Mouse (Mus musculus) megakaryocyte, embryonic 14.5 days (primary cell): ENCODE results near the gene Krtap12-1. TPM values are rescaled to one million over a fixed set of nuclear protein-coding genes. Genes with fewer than 3 reads are reported as not detected.
"Not testable (repeated sequence)": the region's sequence is repeated elsewhere in the genome, so short reads cannot be mapped to it uniquely, and the experiment has no call there.

Source experiments
- H3K27me3 ChIP-seq: replicated peaks from 2 replicates; pipeline ENCODE3; 2012; ENCODE audit warnings: inconsistent platforms
- H3K36me3 ChIP-seq: replicated peaks from 2 replicates; pipeline ENCODE3; 2012; ENCODE audit warnings: low read length, inconsistent platforms, mixed read lengths
- H3K4me1 ChIP-seq: 2 replicates; pipeline ENCODE4 v1.6.1; 2012; ENCODE audit warnings: inconsistent platforms
- H3K4me3 ChIP-seq: replicated peaks from 2 replicates; pipeline ENCODE3; 2012; ENCODE audit warnings: moderate library complexity, mild to moderate bottlenecking, inconsistent platforms
- H3K9me3 ChIP-seq: 2 replicates; pipeline ENCODE4 v1.6.1; 2012; ENCODE audit warnings: inconsistent platforms
- FLI1 ChIP-seq: IDR thresholded peaks from 2 replicates; pipeline ENCODE4 v1.6.1; 2012; ENCODE audit warnings: low read length, inconsistent platforms, mixed read lengths
- GATA1 ChIP-seq: IDR thresholded peaks from 3 replicates; pipeline ENCODE4 v1.6.1; 2012; ENCODE audit warnings: mixed read lengths, low read length, inconsistent platforms, borderline replicate concordance
- polyA plus RNA-seq: library from polyadenylated mRNA; stranded (reverse); fragments of >175 nt; gene quantifications from 2 replicates; pipeline ENCODE4 v1.2.3, GENCODE M21; 2012; ENCODE audit warnings: low replicate concordance; ENCODE audit not compliant: insufficient read depth

The Krtap12-1 gene
- polyA plus RNA-seq, 1 experiment, result not detected

DNA sequence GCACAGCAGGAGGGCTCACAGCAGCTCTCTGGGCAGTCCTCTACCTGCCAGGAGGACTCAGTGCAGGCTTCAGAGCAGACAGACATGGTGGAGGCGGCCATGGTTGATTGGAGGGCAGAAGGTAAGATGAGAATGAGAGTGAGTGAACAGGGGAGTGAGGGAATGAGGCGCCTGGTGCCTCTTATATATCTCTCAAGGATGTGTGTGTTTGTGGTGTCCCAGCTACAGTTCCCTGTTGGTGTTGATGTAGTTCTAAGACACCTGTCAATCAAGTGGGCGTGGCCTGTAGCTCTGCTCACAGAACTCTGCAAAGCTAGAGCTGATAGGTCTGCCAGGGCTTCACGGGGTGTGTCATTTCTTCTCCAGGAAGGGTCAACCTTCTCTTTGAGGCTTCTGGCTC, 23.3 kb upstream of the Krtap12-1 start, which contains the start of gene Gm9508:
Gene Gm9508 (minus strand): TSS at position 101 of the 400 bp plus-strand sequence.
- H3K36me3 ChIP-seq, result no peaks in the 10 kb centered on the region
- H3K27me3 ChIP-seq, result peaks cover 59% of the 10 kb centered on the region
- TF ChIP-seq GATA1, result no peak
- no peak for TF ChIP-seq FLI1
- no peaks in the 10 kb centered on the region; the same call in 1 of the 2 replicates for H3K4me1 ChIP-seq
- peaks cover 22% of the 10 kb centered on the region for H3K9me3 ChIP-seq
- H3K4me3 ChIP-seq, result no peak within 1 kb of the TSS

DNA sequence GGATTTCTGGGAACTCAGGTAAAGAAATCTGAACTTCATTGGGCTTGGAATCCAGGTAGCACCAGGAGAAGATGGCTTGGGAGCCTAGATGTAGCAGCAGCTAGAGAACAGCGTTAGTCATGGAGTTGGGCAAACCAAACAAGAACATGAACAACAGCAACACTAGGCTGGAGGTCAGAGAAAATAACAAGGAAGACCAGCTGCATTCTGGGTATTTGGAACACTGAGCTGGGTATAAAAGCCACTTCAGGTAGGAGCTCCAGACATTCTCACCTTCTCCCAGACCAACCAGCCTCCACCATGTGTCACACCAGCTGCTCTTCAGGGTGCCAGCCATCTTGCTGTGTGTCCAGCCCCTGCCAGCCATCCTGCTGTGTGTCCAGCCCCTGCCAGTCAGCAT, 14.1 kb upstream of the Krtap12-1 start, which contains the start of gene Gm10272:
Gene Gm10272 (plus strand): TSS at position 301 of the 400 bp plus-strand sequence.
- TF ChIP-seq FLI1 (no peak), GATA1 (no peak)
- Histone ChIP-seq H3K4me1 (peaks cover 16% of the 10 kb centered on the region), H3K4me3 (peak within 1 kb of the TSS; percentile 42), H3K9me3 (peaks cover 23% of the 10 kb centered on the region), H3K36me3 (no peaks in the 10 kb centered on the region), H3K27me3 (peaks cover 42% of the 10 kb centered on the region)

DNA sequence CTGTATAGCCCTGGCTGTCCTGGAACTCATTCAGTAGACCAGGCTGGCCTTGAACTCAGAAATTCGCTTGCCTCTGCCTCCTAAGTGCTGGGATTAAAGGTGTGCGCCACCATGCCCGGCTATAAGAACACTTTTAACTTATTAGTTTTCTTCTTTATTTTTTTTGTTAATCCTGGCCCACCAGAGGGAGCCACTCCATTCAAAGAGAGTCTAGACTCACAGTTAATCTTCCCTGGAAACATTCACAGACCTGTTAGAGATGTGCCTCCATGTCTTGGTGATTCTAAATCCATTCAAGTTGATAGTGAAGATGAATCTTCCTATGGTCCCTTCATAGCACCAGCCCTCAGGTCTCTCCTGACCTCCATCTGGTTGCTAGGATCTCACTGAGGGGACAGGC, 10.6 kb upstream of the Krtap12-1 start:
- H3K36me3 ChIP-seq, result no peaks in the 10 kb centered on the region
- peaks cover 54% of the 10 kb centered on the region for H3K27me3 ChIP-seq
- H3K4me3 ChIP-seq, result no peak overlapping the region
- peaks cover 16% of the 10 kb centered on the region for H3K9me3 ChIP-seq
- peaks cover 27% of the 10 kb centered on the region for H3K4me1 ChIP-seq
- TF ChIP-seq GATA1, result no peak
- no peak for TF ChIP-seq FLI1

DNA sequence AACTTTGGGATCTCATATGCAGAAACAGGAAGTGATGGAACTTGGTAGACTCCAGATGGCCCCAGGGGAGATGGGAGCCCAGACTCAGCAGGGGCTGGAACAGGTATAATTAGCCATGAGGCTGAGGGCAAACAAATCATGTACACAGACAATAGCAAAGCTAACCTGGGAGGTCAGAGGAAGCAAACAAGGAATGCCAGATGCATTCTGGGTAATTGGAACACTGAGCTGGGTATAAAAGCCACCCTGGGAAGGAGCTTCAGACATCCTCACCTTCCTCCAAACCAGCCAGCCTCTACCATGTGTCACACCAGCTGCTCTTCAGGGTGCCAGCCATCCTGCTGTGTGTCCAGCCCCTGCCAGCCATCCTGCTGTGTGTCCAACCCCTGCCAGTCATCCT, 9.2 kb upstream of the Krtap12-1 start, which contains the start of gene Gm10024:
Gene Gm10024 (plus strand): TSS at position 301 of the 400 bp plus-strand sequence.
- H3K27me3 ChIP-seq, result peaks cover 49% of the 10 kb centered on the region
- H3K4me3 ChIP-seq, H3K36me3 ChIP-seq: not testable (repeated sequence)
- H3K4me1 ChIP-seq, result peaks cover 27% of the 10 kb centered on the region
- H3K9me3 ChIP-seq, result peaks cover 15% of the 10 kb centered on the region

DNA sequence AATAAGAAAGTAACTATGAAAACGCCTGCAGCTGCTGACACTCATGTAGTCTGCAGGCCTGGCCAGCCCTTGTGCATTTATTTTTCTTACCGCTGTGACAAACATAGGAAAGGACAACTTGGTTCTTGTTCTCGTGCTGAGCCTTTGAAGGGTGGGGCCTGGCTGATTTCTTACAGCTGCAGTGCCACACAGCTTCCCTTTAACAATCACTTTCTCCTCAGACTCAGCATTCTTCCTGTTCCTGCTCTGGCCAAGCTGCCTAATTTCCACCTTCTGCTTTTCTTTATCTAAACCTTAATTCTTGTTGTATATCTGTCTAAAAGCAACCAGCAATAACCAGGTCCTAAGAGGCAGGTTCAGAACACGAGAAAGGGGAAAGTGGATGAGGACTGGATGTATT, 6.7 kb upstream of the Krtap12-1 start:
- H3K36me3 ChIP-seq, result no peaks in the 10 kb centered on the region
- peaks cover 9% of the 10 kb centered on the region for H3K9me3 ChIP-seq
- H3K27me3 ChIP-seq, result peaks cover 42% of the 10 kb centered on the region
- TF ChIP-seq GATA1 (no peak), FLI1 (no peak)
- no peak overlapping the region for H3K4me3 ChIP-seq
- peaks cover 11% of the 10 kb centered on the region for H3K4me1 ChIP-seq

DNA sequence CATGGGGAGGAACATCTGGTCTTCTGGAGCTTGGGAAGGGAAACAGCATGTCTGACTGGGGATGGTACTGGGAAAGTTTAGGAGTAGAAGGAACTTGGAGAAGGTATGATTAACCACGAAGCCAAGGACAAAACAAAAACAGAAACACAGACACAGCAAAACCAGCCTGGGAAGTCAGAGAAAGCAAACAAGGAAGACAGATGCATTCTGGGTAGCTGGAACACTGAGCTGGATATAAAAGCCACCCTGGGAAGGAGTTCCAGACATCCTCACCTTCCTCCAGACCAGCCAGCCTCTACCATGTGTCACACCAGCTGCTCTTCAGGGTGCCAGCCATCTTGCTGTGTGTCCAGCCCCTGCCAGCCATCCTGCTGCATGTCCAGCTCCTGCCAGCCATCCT, 4.9 kb upstream of the Krtap12-1 start, which contains the start of gene Gm10142:
Gene Gm10142 (plus strand): TSS at position 301 of the 400 bp plus-strand sequence.
- peaks cover 11% of the 10 kb centered on the region for H3K4me1 ChIP-seq
- no peak within 1 kb of the TSS for H3K4me3 ChIP-seq
- H3K27me3 ChIP-seq, result peaks cover 47% of the 10 kb centered on the region
- peaks cover 12% of the 10 kb centered on the region for H3K9me3 ChIP-seq
- H3K36me3 ChIP-seq, result no peaks in the 10 kb centered on the region
- TF ChIP-seq FLI1 (no peak), GATA1 (no peak)

DNA sequence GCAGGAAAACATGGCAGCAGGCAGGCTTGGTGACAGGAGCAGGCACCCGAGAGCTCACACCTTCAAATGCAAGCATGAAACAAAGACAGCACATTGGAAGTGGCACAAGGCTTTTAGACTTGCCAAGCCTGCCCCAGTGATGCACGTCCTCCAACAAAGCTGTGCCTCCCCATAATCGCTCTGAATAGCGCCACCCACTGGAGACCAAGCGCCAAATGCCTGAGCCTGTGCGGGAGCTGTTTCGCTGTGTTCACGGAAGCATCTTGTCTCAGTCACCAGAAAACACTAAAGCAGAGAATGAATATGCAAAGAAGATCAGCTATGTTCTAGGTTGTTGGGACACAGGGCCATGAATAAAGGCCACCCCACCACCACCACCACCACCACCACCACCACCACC, 4.5 kb downstream of the Krtap12-1 start:
- Histone ChIP-seq H3K4me1 (no peaks in the 10 kb centered on the region), H3K36me3 (no peaks in the 10 kb centered on the region), H3K4me3 (no peak overlapping the region), H3K9me3 (0 out of 2 replicates have a peak, but pooled peaks cover 4% of the 10 kb centered on the region), H3K27me3 (peaks cover 27% of the 10 kb centered on the region)
- no peak for TF ChIP-seq GATA1
- TF ChIP-seq FLI1, result no peak

DNA sequence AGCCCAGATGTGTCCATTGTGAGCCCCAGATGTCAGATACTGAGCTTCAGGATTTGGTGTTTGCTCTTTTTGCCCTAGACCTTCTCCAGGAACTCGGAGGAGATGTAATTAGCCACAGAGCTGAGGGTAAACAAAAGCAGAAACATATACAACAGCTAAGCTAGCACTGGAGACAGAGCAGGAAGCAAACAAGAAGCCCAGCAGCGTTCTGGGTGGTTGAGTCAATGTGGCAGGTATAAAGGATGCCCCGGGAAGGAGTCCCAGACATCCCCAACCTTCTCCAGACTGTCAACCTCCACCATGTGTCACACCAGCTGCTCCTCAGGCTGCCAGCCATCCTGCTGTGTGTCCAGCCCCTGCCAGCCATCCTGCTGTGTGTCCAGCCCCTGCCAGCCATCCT, 5.8 kb downstream of the Krtap12-1 start, which contains the start of gene Gm10100:
Gene Gm10100 (plus strand): TSS at position 301 of the 400 bp plus-strand sequence.
- H3K27me3 ChIP-seq, result peaks cover 26% of the 10 kb centered on the region
- no peaks in the 10 kb centered on the region for H3K36me3 ChIP-seq
- H3K4me1 ChIP-seq, result peaks cover 2% of the 10 kb centered on the region
- H3K9me3 ChIP-seq, result no peaks in the 10 kb centered on the region
- TF ChIP-seq FLI1 (no peak), GATA1 (no peak)
- H3K4me3 ChIP-seq, result no peak within 1 kb of the TSS

DNA sequence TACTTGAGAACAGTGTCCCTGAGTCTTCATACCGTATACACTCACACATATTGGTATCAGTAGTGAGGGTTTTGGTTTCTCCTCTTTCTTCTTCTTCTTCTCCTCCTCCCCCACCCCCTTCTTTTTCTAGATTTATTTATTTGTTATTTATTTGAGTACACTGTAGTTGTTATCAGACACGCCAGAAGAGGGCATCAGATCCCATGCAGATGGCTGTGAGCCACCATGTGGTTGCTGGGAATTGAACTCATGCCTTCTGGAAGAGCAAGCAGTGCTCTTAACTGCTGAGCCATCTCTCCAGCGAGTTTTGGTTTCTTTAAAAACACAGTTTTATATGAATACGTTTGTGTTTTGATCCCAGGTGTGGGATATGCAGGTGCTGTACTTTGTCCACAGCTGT, 7.9 kb downstream of the Krtap12-1 start:
- peaks cover 35% of the 10 kb centered on the region for H3K27me3 ChIP-seq
- no peak overlapping the region for H3K4me3 ChIP-seq

DNA sequence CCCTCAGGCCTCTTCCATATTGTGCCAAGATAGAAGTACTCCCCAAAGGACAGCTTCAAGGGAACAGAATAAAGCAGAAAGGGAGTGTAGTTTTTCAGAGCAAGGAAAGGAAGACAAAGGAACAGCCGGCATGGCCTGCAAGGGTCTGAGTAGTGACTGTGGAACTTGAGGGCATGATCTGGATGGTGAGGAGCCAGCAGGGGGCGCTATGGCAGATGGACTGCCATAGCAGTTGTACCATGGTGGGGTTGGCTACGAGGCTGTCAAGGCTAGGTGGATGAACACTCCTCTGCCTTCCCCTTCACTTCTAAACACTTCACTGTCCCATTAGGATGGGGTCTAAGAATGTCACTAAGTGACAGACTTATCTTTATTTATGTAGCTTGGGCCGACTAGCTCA, 8.8 kb downstream of the Krtap12-1 start:
- peaks cover 4% of the 10 kb centered on the region; the same call in 1 of the 2 replicates for H3K9me3 ChIP-seq
- H3K36me3 ChIP-seq, result no peaks in the 10 kb centered on the region
- peaks cover 29% of the 10 kb centered on the region for H3K27me3 ChIP-seq
- no peak overlapping the region for H3K4me3 ChIP-seq
- peaks cover 5% of the 10 kb centered on the region for H3K4me1 ChIP-seq
- no peak for TF ChIP-seq FLI1
- no peak for TF ChIP-seq GATA1

More for the DNA sequence above, 7.9 kb downstream of the Krtap12-1 start:
- TF ChIP-seq FLI1, result no peak
- TF ChIP-seq GATA1, result no peak
- H3K4me1 ChIP-seq, result peaks cover 5% of the 10 kb centered on the region
- no peaks in the 10 kb centered on the region for H3K9me3 ChIP-seq
- no peaks in the 10 kb centered on the region for H3K36me3 ChIP-seq

DNA sequence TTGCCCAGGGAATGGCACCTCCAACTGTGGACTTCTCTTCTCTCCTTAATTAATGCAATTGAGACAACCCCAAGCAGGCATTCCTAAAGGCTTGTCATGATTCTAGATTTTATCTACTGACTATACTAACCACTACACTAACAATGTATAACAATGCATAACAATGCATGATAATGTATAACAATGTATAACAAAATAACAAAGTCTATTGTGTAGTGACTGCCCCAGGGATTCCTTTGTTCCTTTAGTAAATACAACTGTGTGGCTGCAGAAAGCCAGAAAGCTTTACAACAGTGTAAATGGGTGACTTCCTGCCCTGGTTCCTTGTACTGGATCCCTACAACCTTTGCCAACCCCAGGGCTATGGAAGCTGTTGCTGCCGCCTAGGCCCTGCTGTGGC, 15.5 kb downstream of the Krtap12-1 start:
- H3K9me3 ChIP-seq, result peaks cover 11% of the 10 kb centered on the region
- no peak for TF ChIP-seq GATA1
- no peak for TF ChIP-seq FLI1
- peaks cover 39% of the 10 kb centered on the region for H3K27me3 ChIP-seq
- peaks cover 9% of the 10 kb centered on the region for H3K4me1 ChIP-seq
- no peak overlapping the region for H3K4me3 ChIP-seq
- no peaks in the 10 kb centered on the region for H3K36me3 ChIP-seq

DNA sequence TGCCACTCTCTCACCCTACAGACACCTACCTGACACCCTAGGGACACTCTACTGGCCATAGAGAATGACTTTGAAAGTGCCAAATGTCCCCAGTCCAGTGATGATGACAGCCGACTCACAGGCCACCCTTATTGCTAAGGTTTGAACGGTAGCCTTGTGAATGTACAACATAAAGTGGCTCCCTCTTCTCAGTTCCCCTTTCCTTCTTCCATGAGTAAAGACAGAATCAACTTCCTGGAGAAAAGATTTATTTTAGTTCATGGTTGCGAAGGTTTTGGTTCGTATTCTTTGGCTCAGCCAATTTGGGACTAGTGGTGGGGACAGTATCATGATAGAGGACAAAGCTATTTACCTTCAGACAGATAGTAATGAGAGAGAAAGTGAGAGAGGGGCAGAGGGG, 18.5 kb downstream of the Krtap12-1 start:
- H3K4me3 ChIP-seq, result no peak overlapping the region
- H3K4me1 ChIP-seq, result peaks cover 3% of the 10 kb centered on the region; the same call in 1 of the 2 replicates
- peaks cover 47% of the 10 kb centered on the region for H3K27me3 ChIP-seq
- TF ChIP-seq FLI1, result no peak
- no peak for TF ChIP-seq GATA1
- peaks cover 9% of the 10 kb centered on the region for H3K9me3 ChIP-seq
- H3K36me3 ChIP-seq, result no peaks in the 10 kb centered on the region

DNA sequence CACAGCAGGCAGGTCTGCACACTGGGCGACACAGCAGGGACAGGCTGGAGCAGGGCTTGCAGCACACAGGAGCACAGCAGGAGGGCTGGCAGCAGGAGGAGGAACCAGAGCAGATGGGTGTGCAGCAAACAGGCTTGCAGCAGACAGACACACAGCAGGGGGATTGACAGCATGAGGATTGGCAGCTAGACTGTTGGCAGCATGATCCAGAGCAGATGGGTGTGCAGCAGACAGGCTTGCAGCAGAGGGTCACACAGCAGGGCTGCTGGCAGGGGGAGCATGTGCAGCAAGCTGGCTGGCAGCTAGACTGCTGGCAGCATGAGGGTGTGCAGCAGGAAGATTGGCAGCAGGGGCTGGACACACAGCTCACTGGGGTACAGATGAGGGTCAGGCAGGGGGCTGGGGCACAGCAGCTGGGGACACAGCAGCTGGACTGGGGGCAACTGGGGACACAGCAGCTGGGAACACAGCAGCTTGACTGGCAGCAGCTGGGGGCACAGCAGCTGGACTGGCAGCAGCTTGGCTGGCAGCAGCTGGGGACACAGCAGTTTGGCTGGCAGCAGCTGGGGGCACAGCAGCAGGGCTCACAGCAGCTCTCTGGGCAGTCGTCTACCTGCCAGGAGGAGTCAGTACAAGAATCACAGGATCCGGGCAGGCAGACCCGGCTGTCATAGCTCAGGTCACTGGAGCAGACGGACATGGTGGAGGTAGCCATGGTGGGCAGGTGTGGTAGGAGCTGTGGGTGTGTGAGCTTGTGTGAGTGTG, 21.7 kb downstream of the Krtap12-1 start, which contains the start of gene Gm18596:
Gene Gm18596 (minus strand): TSS at position 715 of the 765 bp plus-strand sequence.
- Histone ChIP-seq H3K9me3 (peaks cover 11% of the 10 kb centered on the region), H3K27me3 (peaks cover 41% of the 10 kb centered on the region)
- H3K36me3 ChIP-seq, H3K4me1 ChIP-seq, H3K4me3 ChIP-seq: not testable (repeated sequence)

DNA sequence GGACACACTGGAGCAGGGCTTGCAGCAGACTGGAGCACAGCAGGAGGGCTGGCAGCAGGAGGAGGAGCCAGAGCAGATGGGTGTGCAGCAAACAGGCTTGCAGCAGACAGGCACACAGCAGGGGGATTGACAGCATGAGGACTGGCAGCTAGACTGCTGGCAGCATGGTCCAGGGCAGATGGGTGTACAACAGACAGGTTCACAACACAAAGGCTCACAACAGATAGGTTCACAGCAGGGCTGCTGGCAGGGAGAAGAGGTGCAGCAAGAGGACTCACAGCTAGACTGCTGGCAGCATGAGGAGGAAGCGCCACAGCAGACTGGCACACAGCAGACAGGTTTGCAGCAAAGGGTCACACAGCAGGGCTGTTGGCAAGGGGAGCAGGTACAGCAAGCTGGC, 30.3 kb downstream of the Krtap12-1 start:
- H3K36me3 ChIP-seq, H3K4me1 ChIP-seq: not testable (repeated sequence)
- Histone ChIP-seq H3K9me3 (peaks cover 34% of the 10 kb centered on the region), H3K27me3 (peaks cover 28% of the 10 kb centered on the region), H3K4me3 (peak overlapping the region; percentile 50)

DNA sequence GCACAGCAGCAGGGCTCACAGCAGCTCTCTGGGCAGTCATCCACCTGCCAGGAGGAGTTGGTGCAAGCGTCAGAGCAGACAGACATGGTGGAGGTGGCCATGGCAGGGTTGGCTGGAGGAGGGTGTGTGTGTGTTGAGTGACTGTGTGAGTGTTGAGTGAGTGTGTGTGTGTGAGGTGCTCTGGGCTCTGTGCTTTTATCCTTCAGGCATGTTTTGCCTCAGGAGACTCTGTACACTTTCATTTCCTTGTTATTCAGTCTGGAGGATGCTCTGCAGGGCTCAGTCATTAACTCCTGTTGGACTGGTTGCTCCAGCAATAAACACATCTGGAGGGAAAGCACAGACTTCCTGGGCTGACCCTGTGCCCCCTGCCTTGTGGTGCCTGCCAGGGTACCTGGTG, 30.9 kb downstream of the Krtap12-1 start, which contains the start of gene Gm9736:
Gene Gm9736 (minus strand): TSS at position 101 of the 400 bp plus-strand sequence.
- H3K27me3 ChIP-seq, result peaks cover 23% of the 10 kb centered on the region
- H3K36me3 ChIP-seq, H3K4me1 ChIP-seq: not testable (repeated sequence)
- H3K9me3 ChIP-seq, result peaks cover 29% of the 10 kb centered on the region
- peak within 1 kb of the TSS; percentile 50 for H3K4me3 ChIP-seq
